Mouse (Mus musculus): ENCODE data around the gene Hoxd13. TPM values are rescaled to one million over a fixed set of nuclear protein-coding genes. Genes with fewer than 3 reads are reported as not detected.

Gene Hoxd13
- polyA plus RNA-seq, 1 experiment from 2014 or later: not detected

DNA sequence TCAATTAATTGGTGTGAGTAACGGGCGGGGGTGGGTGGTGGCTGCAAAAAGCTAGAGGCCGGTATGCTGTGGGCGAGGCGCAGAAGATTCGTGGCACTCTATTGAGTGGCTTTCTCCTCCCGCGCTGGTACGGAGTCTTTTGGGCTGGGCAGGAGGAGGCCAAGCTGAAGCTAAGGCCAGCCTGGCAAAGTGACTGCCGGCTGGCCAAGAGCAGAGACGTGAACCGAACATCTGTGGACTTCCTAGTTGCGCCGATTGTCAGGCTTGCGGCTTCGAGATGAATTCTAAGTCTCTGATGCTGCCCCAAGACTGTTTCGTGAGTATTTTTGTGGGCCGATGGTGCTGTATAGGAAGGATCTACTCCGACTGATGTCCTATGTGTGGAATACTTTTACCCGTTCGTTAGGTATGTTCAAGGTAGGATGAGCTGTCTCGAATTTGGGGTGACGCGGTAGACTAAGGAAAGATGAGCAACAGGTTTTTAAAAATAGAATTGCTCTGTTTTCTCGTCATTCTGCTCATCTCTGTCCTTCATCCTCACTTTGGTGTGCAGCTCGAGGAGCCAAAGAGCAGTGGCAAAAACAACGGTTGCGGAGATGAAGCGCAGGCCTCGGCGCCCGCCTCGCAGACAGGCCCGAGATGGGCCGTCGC lies 794 bp upstream of the Hoxd13 start:
- H3K36me3 ChIP-seq: no peaks in the 10 kb centered on the region
- H3K9ac ChIP-seq (replicated peaks): no peak overlapping the region
- peaks cover 11% of the 10 kb centered on the region for H3K4me1 ChIP-seq
- no peaks in the 10 kb centered on the region for H3K9me3 ChIP-seq
- under 1% methylated on average over 35 of the region's 36 CpGs for WGBS
- peaks cover 94% of the 10 kb centered on the region for H3K27me3 ChIP-seq
- H3K27ac ChIP-seq (replicated peaks): no peak overlapping the region
- ATAC-seq (ENCODE audit: low FRiP score, low read depth): no peak
- peak overlapping the region; percentile 39; the same call in 1 of the 2 replicates for H3K4me3 ChIP-seq
- no peak overlapping the region for H3K4me2 ChIP-seq (replicated peaks)

DNA sequence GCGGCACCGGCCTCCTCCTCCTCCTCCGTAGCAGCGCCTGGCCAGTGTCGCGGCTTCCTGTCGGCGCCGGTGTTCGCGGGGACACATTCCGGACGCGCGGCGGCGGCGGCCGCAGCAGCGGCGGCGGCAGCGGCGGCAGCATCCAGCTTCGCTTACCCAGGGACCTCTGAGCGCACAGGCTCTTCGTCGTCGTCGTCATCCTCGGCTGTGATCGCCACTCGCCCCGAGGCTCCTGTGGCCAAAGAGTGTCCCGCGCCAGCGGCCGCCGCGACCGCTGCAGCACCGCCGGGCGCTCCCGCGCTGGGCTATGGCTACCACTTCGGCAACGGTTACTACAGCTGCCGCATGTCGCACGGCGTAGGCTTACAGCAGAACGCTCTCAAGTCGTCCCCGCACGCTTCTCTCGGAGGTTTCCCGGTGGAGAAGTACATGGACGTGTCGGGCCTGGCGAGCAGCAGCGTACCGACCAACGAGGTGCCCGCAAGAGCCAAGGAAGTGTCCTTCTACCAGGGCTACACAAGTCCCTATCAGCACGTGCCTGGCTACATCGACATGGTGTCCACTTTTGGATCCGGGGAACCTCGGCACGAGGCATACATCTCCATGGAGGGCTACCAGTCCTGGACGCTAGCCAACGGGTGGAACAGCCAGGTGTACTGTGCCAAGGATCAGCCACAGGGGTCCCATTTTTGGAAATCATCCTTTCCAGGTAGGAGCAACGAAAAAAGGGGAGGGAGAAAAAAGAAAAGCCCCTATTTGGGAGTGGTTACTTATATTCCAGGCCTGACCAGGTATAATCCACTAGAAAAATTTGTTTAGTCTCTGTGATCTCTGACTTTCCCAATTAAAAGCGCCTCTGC lies 490 bp downstream of the Hoxd13 start:
- Histone ChIP-seq H3K9ac (replicated peaks) (no peak overlapping the region), H3K9me3 (no peaks in the 10 kb centered on the region), H3K4me2 (replicated peaks) (peak overlapping the region; percentile 59), H3K27me3 (peaks cover 94% of the 10 kb centered on the region), H3K4me1 (peaks cover 15% of the 10 kb centered on the region), H3K27ac (replicated peaks) (no peak overlapping the region), H3K36me3 (no peaks in the 10 kb centered on the region), H3K4me3 (peak overlapping the region; percentile 39)
- no peak; the same call in 1 of the 2 replicates for ATAC-seq (ENCODE audit: low FRiP score, low read depth)
- under 1% methylated on average over 46 of the region's 74 CpGs for WGBS

DNA sequence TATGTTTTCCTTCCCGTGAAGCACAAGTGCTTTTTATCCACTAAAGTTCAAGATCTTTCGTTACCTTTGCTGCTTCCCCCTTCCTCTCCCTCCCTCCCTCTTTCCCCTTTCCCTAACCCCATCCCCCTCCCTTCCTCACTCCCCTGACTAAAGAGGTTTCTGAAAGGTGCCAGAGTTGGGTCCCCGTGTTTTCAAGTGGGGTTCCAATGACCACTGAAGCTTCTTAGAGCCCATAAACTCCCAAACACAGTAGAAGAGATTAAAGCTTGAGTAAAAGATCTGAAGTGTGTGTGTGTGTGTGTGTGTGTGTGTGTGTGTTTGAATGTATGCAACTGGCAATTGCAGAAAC lies 1.1 kb downstream of the Hoxd13 start:
- Histone ChIP-seq H3K9me3 (no peaks in the 10 kb centered on the region), H3K4me2 (replicated peaks) (no peak overlapping the region), H3K27me3 (peaks cover 94% of the 10 kb centered on the region), H3K4me1 (peaks cover 15% of the 10 kb centered on the region), H3K4me3 (no peak overlapping the region), H3K36me3 (no peaks in the 10 kb centered on the region), H3K9ac (replicated peaks) (no peak overlapping the region), H3K27ac (replicated peaks) (no peak overlapping the region)
- 3% methylated on average over 3 of the region's 3 CpGs for WGBS
- no peak for ATAC-seq (ENCODE audit: low FRiP score, low read depth)

DNA sequence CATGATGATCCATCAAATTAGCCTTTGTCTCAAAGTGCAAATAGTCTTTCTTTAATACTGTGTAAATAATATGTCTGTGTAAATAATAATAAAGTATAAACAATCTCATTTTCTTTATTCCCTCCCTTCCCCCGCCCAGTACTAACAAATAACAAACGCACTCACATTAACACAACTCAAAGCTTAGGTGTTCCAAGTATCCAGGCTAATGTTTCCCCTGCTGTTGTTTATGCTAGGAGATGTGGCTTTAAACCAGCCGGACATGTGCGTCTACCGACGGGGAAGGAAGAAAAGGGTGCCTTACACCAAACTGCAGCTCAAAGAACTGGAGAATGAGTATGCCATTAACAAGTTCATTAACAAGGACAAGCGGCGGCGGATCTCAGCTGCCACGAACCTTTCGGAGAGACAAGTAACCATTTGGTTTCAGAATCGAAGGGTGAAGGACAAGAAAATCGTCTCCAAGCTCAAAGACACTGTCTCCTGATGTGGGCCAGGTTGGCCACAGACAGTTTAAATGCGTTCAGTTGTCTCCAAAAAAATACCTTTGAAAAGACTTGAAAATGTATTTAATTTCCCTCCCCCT lies 1.6 kb downstream of the Hoxd13 start:
- 1% methylated on average over 14 of the region's 14 CpGs for WGBS
- Histone ChIP-seq H3K9me3 (no peaks in the 10 kb centered on the region), H3K36me3 (no peaks in the 10 kb centered on the region), H3K9ac (replicated peaks) (no peak overlapping the region), H3K4me1 (peaks cover 15% of the 10 kb centered on the region), H3K4me3 (no peak overlapping the region), H3K27me3 (peaks cover 94% of the 10 kb centered on the region), H3K4me2 (replicated peaks) (no peak overlapping the region), H3K27ac (replicated peaks) (no peak overlapping the region)
- no peak for ATAC-seq (ENCODE audit: low FRiP score, low read depth)

DNA sequence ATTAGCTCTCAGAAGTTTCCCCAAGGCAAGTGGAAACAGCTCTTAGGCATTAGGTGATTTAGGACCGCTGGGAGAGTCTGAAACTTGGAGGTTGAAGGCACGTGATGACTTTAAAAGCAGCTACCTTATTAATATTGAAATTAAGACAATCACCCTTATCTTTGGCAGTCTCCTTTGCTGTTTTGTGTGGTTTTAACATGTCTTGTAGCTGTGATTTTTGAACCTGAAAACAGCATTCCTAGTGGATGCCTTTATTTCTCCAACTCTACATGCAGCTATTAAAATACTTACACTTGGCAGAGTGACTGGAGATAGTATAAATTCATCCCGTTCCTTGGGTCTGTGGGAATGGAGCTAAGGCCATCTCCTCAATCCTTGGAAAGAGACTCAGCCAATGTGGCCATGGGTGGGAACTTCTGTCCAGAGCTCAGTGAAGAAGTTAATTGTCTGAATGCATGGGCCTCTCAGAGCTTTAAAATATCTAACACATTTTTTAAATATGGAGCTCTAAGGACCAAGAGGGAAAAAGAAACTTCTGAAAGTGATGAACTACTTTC lies 2.6 kb downstream of the Hoxd13 start:
- Histone ChIP-seq H3K4me2 (replicated peaks) (no peak overlapping the region), H3K9me3 (no peaks in the 10 kb centered on the region), H3K4me3 (no peak overlapping the region), H3K27me3 (peaks cover 97% of the 10 kb centered on the region), H3K4me1 (peaks cover 15% of the 10 kb centered on the region), H3K9ac (replicated peaks) (no peak overlapping the region), H3K27ac (replicated peaks) (no peak overlapping the region), H3K36me3 (no peaks in the 10 kb centered on the region)
- ATAC-seq (ENCODE audit: low FRiP score, low read depth): no peak
- 2% methylated on average over 3 of the region's 3 CpGs for WGBS

DNA sequence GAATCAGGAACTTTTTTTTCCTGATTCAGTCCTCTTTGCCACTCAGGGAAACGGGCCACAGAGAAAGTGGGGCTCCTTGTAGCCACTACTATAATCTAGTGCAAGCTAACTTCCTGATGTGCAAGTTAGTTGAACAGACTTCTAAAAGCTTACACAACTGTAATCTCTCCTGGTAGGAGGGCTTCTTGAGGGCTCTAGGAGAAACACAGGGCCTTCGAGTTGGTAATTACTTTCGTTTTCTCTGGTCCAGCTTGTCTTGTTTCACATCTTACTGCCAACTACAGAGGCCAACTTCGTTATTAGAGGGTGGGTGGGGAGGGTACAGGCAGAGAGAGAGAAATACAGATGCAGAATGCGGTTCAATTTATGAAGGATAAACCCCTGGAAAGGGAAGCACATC lies 3.7 kb downstream of the Hoxd13 start:
- H3K36me3 ChIP-seq: no peaks in the 10 kb centered on the region
- no peak overlapping the region for H3K27ac ChIP-seq (replicated peaks)
- H3K9ac ChIP-seq (replicated peaks): no peak overlapping the region
- peaks cover 97% of the 10 kb centered on the region for H3K27me3 ChIP-seq
- H3K4me3 ChIP-seq: no peak overlapping the region
- H3K4me1 ChIP-seq: peaks cover 15% of the 10 kb centered on the region
- 0% methylated on average over 5 of the region's 5 CpGs for WGBS
- no peak overlapping the region for H3K4me2 ChIP-seq (replicated peaks)
- no peak for ATAC-seq (ENCODE audit: low FRiP score, low read depth)
- no peaks in the 10 kb centered on the region for H3K9me3 ChIP-seq

DNA sequence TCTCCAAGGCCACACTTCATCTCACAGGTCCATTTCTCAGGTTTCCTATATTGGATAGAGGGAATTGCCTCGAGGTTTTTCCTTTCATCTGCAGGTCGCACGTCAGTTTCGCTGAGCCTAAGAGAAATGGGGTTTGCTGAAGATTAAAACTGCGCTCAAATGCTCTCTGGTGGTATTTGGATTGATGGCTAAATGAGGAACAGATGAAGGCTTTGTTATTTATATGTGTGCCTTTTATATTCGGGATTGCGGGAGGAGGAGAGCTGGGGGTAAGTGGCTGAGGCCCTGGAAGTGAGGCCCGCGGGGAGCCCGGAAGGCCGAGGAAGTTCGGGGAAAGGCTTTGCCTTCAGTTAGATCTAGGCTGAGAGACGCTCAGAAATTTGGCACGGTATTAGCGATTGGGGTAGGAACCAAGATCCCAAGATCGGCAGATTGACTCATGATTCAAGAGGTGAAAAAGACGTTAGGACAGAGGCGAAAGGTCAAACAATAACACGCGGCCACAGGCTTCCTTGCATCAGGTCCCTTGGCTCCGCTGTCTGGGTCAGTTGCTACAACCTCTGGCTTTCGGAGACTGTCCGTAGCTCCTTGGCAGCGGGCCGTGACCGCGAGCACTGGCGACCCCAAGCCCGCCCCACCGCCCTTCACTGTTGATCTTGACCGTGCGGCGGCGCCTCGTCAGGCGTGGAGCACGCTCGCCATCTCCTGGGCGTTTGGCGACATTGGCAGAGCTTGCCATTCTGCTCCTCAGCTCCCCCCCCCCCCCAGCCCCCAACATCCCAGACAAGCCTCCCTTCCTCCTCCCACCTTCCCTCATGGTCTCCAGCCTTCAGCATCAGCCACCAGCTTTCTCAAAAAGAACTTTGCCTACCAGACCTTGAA lies 4.6 kb downstream of the Hoxd13 start:
- WGBS: under 1% methylated on average over 39 of the region's 40 CpGs
- Histone ChIP-seq H3K4me2 (replicated peaks) (peak overlapping the region; percentile 47), H3K4me1 (peaks cover 14% of the 10 kb centered on the region), H3K27ac (replicated peaks) (no peak overlapping the region), H3K9me3 (no peaks in the 10 kb centered on the region), H3K36me3 (no peaks in the 10 kb centered on the region), H3K4me3 (peak overlapping the region; percentile 27), H3K27me3 (peaks cover 96% of the 10 kb centered on the region), H3K9ac (replicated peaks) (no peak overlapping the region)
- ATAC-seq (ENCODE audit: low FRiP score, low read depth): peak; percentile 52; the same call in 1 of the 2 replicates

DNA sequence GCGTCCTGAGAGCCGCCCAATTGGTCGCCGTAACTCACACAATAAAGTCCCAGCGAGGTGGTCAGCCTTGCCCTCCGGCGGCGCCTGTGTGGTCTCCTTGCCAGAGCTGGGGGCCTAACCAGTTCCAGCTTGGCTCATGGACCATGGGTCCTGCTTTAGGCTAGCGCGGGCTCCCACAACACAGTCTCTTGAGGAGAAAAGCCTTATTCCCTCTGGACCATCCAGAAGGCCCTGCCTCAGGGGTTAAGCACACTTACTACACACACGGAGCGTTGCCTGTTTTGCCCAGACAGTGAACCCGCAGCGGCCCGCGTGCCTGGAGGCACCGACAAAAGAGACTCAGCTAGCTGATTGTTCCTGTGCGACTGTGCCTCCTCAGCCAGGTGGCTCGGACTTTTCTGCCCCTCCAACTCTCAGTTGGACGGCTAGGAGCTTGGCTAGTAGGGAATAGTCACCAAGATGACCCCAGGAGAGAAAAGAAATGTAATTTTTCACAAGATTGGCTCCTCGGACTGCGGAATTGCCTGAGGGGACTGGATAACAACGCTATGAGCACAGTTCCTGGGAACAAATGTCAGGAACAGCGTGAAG lies 5.8 kb downstream of the Hoxd13 start:
- no peak overlapping the region for H3K4me2 ChIP-seq (replicated peaks)
- 1% methylated on average over 24 of the region's 24 CpGs for WGBS
- H3K9me3 ChIP-seq: no peaks in the 10 kb centered on the region
- no peak overlapping the region for H3K9ac ChIP-seq (replicated peaks)
- H3K36me3 ChIP-seq: no peaks in the 10 kb centered on the region
- ATAC-seq (ENCODE audit: low FRiP score, low read depth): no peak
- peaks cover 96% of the 10 kb centered on the region for H3K27me3 ChIP-seq
- H3K4me1 ChIP-seq: peaks cover 4% of the 10 kb centered on the region
- H3K27ac ChIP-seq (replicated peaks): no peak overlapping the region
- H3K4me3 ChIP-seq: no peak overlapping the region

DNA sequence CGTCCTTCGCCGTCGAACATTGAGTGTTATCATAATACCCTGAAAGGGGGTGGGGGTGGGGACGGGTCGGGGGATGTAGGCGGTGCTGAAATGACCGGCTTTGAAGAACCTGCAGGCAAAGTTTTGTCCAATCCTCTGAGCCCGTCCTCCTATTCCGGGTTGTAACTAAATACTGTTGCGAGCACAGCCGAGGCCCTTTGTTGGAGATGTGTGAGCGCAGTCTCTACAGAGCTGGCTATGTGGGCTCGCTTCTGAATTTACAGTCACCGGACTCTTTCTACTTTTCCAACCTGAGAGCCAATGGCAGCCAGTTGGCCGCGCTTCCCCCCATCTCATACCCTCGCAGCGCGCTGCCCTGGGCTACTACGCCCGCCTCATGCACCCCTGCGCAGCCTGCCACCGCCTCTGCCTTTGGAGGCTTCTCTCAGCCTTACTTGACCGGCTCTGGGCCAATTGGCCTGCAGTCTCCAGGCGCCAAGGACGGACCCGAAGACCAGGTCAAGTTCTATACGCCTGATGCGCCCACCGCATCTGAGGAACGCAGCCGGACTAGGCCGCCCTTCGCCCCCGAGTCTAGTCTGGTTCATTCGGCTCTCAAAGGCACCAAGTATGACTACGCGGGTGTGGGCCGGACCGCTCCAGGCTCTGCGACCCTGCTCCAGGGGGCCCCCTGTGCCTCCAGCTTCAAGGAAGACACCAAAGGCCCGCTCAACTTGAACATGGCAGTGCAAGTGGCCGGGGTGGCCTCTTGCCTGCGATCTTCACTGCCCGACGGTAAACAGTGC lies 7.0 kb downstream of the Hoxd13 start, which contains the start of gene Hoxd12:
Gene Hoxd12, plus strand, starts transcription at position 133 of the 785 bp plus-strand sequence.
- WGBS: 3% methylated on average over 47 of the region's 47 CpGs
- H3K27ac ChIP-seq (replicated peaks): no peak within 1 kb of the TSS
- no peaks in the 10 kb centered on the region for H3K36me3 ChIP-seq
- ATAC-seq (ENCODE audit: low FRiP score, low read depth): no peak
- H3K9me3 ChIP-seq: no peaks in the 10 kb centered on the region
- no peak within 1 kb of the TSS for H3K9ac ChIP-seq (replicated peaks)
- H3K27me3 ChIP-seq: peaks cover 96% of the 10 kb centered on the region
- H3K4me2 ChIP-seq (replicated peaks): no peak within 1 kb of the TSS
- H3K4me1 ChIP-seq: peaks cover 4% of the 10 kb centered on the region
- H3K4me3 ChIP-seq: no peak within 1 kb of the TSS

DNA sequence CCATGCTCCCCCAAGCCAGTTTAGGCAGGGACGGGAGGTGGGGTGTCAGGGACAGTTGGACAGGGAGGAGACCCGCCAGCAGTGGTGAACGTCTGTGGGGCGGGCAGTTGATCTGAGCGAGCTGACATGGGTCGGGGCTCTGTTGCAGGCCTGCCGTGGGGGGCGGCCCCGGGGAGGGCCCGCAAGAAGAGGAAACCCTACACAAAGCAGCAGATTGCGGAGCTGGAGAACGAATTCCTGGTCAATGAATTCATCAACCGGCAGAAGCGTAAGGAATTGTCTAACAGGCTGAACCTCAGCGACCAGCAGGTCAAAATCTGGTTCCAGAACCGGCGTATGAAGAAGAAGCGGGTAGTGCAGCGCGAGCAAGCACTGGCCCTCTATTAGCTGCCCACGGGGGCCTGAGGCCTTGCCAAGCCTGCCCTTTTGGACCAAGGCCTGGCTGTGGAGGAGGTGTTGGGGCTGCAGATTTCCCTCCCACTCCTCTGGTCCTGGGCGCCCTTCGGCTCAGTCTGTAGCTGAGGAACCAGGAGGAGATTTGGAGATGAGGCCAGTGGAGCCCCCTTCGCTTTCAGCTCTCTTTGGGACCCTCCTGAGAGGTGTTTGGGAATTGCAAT lies 7.7 kb downstream of the Hoxd13 start:
- H3K27ac ChIP-seq (replicated peaks): no peak overlapping the region
- no peak for ATAC-seq (ENCODE audit: low FRiP score, low read depth)
- no peak overlapping the region for H3K4me3 ChIP-seq
- H3K9me3 ChIP-seq: no peaks in the 10 kb centered on the region
- peaks cover 4% of the 10 kb centered on the region for H3K4me1 ChIP-seq
- H3K36me3 ChIP-seq: no peaks in the 10 kb centered on the region
- H3K9ac ChIP-seq (replicated peaks): no peak overlapping the region
- 5% methylated on average over 24 of the region's 24 CpGs for WGBS
- H3K4me2 ChIP-seq (replicated peaks): no peak overlapping the region
- peaks cover 98% of the 10 kb centered on the region for H3K27me3 ChIP-seq

Data from midbrain, embryonic 12.5 days (tissue).